Mouse (Mus musculus) cerebellum, postnatal 10 days (tissue): ENCODE measurements around the gene Psme2.

Experiments used
- DNase-seq, 2 experiments: peaks; one replicate each; pipeline ENCODE4 v3.0.0; 2021; ENCODE audit warnings: mixed read lengths in 2 of 2

The Psme2 gene

DNA sequence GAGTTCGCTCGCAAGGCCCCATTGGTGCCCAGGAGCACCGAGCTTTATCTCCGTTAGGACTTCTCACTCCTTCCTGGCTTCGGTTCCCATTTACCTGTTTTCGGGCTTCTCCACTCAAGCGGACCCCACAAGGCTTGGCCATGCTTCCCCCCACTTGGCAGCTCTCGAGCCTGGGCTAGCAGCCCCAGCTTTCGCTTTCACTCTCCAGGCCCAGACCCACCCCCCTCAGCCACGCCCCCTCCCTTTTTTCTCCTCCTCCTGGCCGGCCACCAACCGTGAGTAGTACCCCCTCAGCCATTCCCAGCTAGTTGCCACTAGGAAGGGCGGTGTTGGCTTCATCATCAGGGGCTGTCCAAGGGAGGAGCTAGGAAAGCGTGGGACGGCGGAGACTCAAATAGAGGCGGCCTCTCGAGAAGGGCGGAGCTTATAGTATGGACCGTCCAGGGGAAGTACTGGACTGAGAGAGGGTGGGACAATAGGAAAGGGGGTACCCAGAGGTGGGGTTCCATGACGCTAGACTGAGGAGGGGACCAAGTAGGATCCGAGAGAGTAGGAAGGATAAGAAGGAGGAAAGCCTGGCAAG, at the start of gene Psme2:
Psme2 (minus strand) TSS at position 366 of the 583 bp plus-strand sequence.
- DNase-seq, result peak; percentile 93 to 96

DNA sequence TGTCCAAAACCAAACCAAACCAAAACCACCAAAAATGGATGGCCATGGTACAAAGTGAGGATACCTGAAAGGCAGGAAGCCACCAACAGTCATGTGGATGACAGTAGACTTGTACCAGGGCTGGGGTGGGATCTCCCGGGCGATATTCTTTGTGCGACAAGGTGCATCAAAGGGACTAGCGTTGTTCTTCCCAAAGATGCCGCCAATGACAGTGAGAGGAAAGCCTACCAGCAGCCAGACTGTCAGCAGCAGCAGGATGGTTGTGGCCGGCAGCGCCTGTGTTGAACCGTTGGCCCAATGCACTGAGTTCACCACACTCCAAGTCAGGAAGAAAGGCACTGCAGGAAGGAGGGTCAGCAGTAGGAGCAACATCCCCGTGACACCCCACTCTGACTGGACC, 46.9 kb upstream of the Psme2 start, which contains the start of gene Gm49378:
Gm49378 (minus strand) TSS at position 101 of the 400 bp plus-strand sequence.
- DNase-seq, result no peak

DNA sequence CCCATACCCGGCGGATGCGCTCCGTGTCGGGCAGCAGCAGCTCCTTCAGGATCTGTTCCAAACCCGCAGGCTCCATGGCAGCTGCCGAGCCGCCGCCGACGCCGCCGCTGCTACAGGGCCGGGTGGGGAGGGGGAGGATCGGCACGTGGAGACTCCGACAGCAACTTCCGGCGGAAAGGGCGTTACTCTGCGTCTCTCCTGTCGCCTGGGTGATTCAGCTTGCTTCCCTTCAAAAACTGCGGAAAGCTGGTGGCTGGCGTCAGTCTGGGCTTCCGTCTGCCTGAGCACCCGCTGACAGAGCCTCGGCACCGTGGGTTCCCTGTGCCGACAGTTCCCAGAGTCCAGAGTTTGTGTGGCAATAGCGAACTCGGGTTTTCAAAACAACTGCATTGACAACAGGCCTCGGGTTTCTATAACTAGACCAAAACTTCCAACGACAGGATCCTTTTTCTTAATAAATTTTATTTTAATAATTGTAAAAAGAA, 44.7 kb upstream of the Psme2 start, which contains the start of gene Ipo4:
Ipo4 (minus strand) TSS at position 435 of the 485 bp plus-strand sequence.
- DNase-seq, result peak; percentile 92 to 93

DNA sequence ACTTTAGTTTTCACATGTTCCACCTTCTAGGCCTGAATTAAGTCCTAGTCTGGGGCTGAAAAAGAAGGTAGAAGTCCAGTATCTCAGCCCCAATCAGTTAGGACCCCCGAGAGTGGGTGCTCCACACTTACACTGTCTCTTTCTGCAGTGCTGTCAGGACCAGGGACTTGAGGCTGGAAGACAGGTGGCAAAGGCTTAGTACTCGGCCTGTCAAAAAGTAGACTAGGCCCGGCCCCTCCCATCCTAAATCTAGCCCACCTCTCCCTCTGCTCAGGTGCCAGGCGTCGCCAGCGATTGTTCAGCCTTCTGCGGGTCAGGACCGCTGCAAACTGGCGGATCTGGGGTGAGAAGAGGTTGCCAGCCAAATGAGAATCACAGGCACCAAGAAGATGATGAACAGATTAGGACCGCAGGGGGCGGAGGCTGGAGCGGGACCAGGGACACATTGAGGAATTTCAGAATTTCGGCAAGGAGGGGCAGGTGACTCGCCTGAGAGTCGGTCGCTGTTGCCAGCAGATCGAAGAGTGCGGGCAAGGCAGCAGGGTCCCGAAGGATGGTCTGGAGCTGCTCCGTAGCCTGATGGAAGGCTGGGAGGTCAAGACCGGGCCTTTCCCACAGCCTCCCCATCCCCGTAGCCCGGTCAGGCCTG, 44.1 kb upstream of the Psme2 start:
- DNase-seq, result peak; percentile 80 to 86

DNA sequence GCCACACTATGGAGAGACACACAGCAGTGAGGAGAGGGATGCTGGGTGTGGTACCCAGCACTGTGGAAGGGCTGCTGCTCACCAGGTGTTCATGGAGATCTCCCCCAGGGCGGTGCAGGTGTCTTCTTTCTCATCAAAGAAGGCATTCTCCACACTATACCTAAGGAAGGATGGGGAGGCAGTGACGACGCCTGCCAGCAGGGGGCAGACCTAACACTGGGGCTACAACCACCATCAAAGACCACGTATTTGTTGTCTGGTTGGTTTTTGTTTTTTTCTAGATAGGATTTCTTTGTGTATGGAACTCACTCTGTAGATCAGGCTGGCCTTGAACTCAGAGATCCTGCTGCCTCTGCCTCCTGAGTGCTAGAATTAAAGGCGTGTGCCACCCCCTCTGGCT, 38.4 kb upstream of the Psme2 start:
- DNase-seq, result peak; percentile 62 to 69

DNA sequence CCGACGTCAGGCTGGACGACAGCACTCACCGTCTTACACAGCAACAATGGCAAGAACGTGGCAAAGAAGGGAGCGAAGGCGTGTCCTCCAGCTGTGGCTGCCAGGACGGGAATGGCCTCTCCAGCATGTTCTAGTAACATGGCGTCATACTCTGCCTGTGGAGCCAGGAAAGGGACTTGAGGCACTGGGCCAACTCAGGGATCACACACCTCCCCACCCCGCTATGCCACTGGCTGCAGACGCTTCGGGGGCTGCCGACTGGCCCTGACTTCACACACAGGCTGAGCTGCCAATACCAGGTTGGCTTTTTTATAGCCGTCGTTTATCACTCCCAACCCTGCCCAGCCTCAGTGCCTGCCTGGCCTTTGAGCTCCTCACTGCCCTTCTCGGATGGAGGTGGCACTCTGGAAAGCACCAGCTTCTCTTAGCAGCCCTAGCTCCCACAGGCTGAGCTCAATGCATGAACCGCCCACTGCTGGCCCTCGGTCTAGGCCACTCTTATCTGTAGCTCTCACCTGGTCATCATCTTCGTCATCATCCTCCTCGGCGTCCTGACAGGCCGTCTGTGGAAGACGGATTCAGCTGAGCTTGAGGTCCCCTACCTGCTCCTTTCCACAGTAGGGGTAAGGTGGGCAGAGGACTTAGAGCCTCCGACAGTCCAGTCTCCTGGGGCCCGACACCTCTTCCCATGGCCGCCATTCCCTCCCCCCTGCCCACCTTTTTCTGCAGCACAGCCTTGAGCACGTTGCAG, 37.3 kb upstream of the Psme2 start:
- DNase-seq, result no peak

DNA sequence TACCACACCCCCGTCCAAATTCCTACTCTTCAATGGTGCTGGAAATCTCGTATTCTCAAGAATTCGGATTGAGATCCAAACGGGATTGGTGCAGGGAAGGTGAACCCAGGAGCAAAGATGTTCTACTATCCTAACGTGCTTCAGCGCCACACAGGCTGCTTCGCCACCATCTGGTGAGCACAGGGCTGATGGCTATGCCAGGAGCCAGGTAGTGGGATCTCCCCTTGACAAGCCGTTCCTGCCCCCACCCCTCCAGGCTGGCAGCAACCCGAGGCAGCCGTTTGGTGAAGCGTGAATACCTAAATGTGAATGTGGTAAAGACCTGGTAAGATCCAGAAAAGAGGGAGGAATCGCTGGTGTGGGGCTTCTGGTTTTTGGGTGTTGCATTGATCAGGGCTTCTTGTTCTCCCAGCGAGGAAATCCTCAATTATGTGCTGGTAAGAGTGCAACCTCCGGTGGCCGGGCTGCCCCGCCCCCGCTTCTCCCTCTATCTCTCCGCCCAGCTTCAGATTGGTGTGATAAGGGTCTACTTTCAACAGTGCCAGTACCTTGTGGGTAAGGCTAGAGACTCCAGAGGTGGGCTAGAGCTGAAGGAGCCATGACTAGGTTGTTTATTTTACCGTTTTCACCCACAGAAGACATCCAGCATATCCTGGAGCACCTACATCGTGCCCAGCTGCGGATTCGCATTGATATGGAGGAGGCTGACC, 27.7 kb upstream of the Psme2 start:
- peak; percentile 78 to 81 for DNase-seq

DNA sequence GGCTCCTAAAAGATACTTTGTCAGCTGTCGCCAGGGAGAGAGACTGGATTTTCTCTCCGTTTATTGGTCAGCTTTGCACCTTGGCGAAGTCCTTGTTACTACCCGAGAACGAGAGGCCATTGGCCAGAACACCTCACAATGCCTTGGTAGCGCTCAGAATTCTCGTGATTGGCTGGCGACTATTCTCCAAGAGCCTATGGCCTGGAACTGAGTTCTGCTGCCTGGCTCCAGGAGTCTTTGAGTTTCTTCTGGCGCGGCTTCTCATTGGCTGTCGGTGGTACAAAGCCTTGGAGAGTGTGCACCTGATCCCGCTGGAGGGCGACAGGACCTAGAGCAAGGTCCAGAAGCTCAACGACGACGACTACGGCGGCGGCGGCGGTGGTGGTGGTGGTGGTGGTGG, 26.9 kb upstream of the Psme2 start, which contains the start of gene Rec8:
Rec8 (plus strand) TSS at position 216 of the 400 bp plus-strand sequence.
- DNase-seq, result peak; percentile 71 to 73

DNA sequence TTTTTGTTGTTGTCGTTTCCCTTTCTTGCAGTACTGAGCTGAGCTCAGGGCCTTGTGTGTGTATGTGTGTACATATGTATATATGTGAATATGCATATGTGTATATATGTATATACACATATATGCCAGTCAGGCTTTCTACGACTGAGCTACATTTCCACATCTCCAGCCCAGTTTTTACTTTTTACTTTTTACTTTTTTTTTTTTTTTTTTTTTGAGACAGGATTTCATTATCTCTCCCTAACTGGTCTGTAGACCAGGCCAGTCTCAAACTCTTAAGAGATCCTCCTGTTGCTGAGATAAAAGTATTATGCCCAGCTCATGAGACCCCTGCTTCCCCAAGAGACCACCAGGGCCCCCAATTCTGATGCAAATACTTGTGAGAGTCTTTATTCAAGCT, 25.9 kb upstream of the Psme2 start:
- no peak for DNase-seq

DNA sequence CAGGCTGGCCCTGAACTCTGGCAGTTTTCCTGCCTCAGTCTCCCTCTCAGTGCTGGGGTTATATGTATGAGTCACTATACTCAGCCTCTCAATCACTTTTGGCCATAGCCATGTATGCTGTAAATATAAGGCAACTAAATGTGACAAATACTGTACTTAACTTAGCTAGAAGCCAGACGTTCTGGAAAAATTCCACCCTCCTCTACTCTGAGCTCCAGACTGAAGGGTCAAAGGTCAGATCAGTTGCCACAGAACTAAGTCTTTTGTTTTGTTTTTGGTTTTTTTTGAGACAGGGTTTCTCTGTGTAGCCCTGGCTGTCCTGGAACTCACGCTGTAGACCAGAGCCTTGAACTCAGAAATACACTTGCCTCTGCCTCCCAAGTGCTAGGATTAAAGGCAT, 25.0 kb upstream of the Psme2 start:
- no peak for DNase-seq

DNA sequence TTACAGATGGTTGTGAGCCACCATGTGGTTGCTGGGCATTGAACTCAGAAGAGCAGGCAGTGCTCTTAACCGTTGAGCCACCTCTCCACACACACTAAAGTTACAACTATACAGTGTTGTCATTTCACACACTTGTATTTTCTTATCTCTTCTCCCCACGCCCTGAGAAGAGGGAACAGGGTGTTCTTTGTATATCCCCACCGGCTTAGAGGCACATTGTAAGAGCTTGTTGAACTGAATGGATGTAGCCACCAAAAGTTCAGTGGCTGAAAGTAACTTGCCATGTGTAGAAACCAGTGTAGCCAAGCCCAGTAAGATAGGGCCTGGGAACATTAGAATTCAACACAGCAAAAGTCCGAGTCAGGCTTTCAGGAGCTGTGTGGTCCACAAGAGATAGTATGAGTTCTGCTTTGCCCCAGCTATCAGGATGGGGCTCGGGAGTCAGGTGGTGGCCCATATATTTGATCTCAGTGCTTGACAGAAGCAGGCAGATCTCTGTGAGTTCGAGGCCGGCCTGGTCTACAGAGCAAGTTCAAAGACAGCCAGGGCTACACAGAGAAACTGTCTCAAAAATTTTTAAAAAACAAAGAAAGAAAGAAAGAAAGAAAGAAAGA, 23.8 kb upstream of the Psme2 start:
- DNase-seq, result no peak

DNA sequence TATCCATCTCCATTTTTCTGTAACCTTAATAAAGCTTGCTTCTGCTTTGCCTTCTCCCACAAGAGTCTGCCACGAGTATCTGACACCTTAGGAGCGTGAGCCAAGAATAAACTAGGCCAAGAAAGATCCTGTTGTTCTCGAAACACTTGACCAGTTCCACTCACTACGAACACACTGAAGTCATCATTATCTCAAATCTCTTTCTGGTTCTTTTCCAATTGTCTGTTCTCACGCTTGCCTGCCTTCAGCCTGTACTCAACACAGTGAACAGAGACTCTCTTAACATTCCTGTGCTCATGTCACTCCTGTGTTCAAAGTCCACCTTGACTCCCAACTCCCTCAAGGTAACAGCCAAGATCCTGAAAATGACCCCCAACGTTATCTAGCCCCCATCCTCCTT, 22.4 kb upstream of the Psme2 start:
- DNase-seq, result no peak

DNA sequence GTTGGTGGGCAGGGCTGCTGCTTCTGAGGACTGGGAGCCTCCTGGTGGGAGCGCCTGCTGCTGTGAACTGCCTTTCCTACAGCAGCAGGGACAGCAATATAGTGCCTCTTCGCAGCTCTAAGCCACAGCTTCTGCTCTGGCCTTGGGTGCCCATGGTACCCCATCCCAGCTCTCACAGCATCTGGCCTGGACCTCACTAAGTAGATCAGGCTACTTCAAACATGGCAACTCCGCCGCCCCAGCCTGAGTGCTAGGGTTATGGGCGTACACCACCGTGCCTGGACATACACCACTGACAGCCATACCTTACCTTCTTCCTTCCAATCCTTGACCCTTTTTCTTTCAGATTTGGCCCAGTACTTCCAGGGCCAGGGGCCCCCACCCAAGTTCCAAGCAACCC, 17.4 kb upstream of the Psme2 start:
- DNase-seq, result no peak

DNA sequence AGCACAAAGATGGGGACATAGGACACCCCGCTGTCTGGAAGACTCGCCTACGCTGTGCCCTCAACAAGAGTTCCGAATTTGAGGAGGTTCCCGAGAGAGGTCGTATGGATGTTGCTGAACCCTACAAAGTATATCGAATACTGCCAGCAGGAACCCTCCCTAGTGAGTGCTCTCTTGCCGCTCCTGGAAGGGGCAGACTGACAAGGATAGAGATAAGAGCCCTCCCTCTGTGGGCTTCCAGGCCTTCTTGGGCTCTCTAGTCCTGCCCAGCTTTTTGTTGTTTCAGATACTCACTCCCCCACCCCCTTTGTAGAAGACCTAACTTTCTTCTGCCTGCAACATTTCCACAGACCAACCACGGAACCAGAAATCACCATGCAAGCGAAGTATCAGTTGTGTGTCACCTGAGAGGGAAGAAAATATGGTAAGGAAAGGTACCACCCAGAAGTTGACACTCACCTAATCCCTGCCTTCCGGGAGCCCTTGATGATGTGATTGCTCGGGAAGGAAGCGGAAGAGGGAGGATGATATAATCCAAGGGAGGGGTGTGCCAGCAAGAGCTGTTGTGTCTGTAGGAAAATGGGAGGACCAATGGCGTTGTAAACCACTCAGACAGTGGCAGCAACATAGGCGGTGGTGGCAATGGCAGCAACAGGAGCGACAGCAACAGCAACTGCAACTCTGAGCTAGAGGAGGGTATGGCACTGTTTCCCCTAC, 15.0 kb upstream of the Psme2 start:
- no peak for DNase-seq

DNA sequence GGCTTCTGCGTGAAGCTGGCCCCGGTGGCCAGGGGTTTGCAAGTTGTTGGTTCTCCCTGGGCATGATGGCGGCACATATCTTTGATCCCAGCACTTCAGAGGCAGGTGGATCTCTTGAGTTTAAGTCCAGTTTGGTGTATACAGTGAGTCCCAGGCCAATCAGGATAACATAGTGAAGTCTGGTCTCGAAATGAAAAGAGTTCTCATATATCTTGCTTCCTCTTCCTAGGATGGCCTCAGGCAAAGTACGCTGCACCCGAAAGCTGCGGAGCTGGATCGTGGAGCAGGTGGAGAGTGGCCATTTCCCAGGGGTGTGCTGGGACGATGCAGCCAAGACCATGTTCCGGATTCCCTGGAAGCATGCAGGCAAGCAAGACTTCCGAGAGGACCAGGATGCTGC, 13.9 kb upstream of the Psme2 start:
- DNase-seq, result no peak

DNA sequence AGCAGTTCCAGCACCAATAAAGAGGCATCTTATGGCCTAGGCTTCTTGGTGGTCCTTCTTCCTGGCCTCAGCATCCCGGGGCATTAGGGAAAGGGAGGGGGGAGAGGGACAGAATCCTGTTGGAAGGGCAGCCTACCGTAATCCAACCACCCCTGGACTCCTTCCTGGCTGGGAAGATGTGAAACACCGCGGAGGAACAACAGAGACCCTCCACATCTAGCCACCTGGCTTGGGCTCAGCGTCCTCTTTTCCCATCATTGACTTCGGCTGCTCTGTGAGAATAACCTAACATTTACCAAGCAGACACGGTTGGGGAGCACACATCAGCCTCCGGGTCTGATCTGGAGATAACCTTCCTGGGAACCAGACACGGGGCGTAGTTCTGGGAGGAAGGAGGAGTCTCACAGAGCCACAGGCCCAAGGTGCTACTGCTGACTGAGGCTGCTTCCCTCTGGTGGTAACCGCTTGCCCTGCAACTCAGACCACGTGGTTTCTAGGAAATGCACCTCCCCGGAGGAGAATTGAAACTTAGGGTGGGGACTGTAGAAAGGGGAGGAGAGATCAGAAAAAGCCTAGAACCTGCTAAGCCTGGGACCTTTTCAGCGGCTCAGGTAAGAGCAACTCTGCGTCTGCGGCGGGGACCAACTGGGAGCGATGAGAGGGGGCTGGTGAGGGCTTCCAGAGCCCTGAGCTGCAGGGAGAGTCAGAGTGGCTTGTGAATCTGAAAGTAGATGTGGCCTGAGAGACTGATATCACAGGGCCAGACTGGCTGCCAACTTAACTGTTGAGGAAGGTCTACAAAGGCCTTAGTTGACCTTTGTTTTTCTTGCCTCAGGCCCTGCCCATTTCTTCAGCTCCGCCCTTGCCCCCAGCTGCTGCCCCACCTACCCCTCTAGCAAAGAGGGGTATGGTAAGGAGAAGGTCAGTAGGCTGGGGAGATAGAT, 13.0 kb upstream of the Psme2 start:
- DNase-seq, result peak; percentile 90 to 92

DNA sequence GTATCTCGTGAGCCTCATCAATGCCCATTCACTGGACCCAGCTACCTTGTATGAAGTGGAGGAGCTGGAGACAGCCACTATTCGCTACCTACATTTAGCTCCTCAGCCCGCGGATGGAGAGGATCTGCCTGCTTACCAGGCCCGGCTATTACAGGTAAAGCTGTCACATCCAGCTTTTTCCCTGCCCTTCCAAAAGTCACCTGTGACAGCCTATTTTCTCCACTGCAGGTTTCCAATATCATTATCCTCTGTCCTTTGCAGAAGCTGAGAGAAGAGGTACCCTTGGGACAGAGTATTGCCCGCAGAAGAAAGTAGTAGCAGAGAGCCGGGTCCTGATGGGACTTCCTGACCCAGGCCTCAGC, 12.3 kb upstream of the Psme2 start, which contains the start of gene Irf9:
Irf9 (plus strand) TSS at position 301 of the 362 bp plus-strand sequence.
- no peak for DNase-seq

DNA sequence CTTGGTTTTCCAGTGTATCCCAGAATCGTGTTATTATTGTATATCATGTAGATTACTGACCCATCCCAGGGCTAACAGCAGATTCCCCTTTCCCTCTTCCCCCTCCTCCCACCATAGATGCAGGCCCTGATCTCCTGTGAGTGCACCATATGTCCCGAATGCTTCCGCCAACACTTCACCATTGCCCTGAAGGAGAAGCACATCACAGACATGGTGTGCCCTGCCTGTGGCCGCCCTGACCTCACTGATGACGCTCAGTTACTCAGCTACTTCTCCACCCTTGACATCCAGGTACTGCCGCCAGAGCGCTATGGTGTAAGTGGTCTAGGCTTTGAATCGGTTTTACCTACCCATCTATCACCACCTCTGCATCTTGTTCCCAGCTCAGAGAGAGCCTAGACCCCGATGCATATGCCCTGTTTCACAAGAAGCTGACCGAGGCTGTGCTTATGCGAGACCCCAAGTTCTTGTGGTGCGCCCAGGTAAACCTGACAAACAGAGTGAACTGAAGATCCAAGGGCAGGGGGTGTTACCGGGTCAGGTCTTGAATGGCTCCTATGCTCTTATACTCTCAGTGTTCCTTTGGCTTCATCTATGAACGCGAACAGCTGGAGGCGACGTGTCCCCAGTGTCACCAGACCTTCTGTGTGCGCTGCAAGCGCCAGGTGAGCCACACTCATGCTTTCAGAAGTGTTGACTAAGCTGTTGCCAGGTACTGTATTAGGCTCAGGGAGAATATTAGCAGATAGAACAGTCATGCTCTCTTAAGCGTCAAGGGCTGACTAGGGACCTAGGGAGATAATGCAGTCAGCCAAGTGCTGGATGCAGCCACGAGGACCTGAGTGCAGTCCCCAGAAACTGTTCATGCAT, 7.8 kb upstream of the Psme2 start:
- DNase-seq, result no peak

DNA sequence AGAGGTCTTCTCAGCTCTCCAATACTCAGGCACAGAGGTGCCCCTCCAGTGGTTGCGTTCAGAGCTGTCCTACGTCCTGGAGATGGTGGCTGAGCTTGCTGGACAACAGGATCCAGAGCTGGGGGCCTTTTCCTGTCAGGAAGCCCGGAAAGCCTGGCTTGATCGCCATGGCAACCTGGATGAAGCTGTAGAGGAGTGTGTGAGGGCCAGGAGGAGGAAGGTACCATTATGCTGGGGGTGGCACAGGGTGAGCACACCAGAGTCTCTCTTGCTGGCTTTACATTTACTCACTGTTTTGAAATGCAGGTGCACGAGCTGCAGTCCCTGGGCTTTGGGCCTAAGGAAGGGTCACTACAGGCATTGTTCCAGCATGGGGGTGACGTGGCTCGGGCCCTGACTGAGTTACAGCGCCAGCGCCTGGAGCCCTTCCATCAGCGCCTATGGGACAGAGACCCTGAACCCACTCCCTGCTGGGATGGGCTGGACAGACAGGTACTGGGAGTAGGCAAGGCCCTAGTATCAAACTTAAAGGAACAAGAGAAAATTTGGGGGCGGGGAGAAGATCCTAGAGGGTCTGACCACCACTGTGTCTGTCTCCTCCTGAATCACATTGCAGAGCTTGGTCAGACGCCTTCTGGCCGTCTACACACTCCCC, 5.2 kb upstream of the Psme2 start:
- peak; percentile 68 to 69 for DNase-seq
